ENCODE assay signal across 11 mouse cellular contexts in genomic region chr16:91459841-91460370, GRCm38 (mm10). TPM values are rescaled to one million over a fixed set of nuclear protein-coding genes. Genes with fewer than 3 reads are reported as not detected.
DNase-seq lines count a peak whose midpoint lies in the region; TF ChIP-seq lines count a peak whose summit lies in the region.
"Had no signal": no experiment of that assay in that cellular context is flagged by ENCODE, and none has a peak within 500 bp of the region (broad histone marks: within the 10 kb centered on the region; RNA-seq: fewer than 3 reads in every experiment).

No protein-coding gene starts in this region.

- H3K27me3 ChIP-seq in splenic B cell, adult 2 months (ENCODE audit: control insufficient read depth, insufficient read depth, low read length, poor library complexity, severe bottlenecking): no peaks in the 10 kb centered on the region
- H3K27me3 ChIP-seq in forebrain, embryonic 10.5 days (ENCODE audit: poor library complexity, severe bottlenecking): no peaks in the 10 kb centered on the region
- H3K27me3 ChIP-seq: embryonic facial prominence, embryonic 13.5 days; neural tube, embryonic 13.5 days had no signal

- H3K4me3 ChIP-seq in lung, adult 2 months (replicated peaks; ENCODE audit: extremely low read depth, low read depth, low read length): no peak overlapping the region
- no peak overlapping the region for H3K4me3 ChIP-seq in cortical plate, adult 2 months (ENCODE audit: insufficient read depth, low read length)
- H3K4me3 ChIP-seq in forebrain, embryonic 10.5 days: no peak overlapping the region
- H3K4me3 ChIP-seq: embryonic facial prominence, embryonic 13.5 days; neural tube, embryonic 13.5 days had no signal

- H3K4me1 ChIP-seq in lung, adult 2 months (ENCODE audit: control insufficient read depth, insufficient read depth, low read length): peaks cover 3% of the 10 kb centered on the region
- H3K4me1 ChIP-seq in cortical plate, adult 2 months (ENCODE audit: control insufficient read depth, insufficient read depth, low read length): no peaks in the 10 kb centered on the region
- H3K4me1 ChIP-seq in forebrain, embryonic 10.5 days: peaks cover 22% of the 10 kb centered on the region

- 72% methylated on average over 11 of the region's 11 CpGs for WGBS in lung, adult 2 months
- WGBS in forebrain, embryonic 10.5 days: 70% methylated on average over 11 of the region's 11 CpGs

- no peak for TF ChIP-seq POLR2A in lung, adult 2 months (IDR thresholded peaks at IDR 0.05; ENCODE audit: borderline replicate concordance, extremely low read depth, low read depth, low read length)
- no peak for TF ChIP-seq POLR2A in cortical plate, adult 2 months (IDR thresholded peaks at IDR 0.05; ENCODE audit: extremely low read depth, insufficient read depth, low read length)

- DNase-seq in adrenal gland, postnatal 25 days: peak; percentile 27
- DNase-seq in adrenal gland, adult 2 months: no peak
- no peak for DNase-seq in lung, adult 2 months
- DNase-seq in lung, postnatal 4 days: no peak
- peak; percentile 77 for DNase-seq in splenic B cell, adult 2 months (ENCODE audit: low read depth, low spot score)
- no peak for DNase-seq in forebrain, embryonic 10.5 days (ENCODE audit: extremely low spot score, low spot score)
- no peak for DNase-seq in ovary, postnatal 36 days (ENCODE audit: low spot score)

- TF ChIP-seq CTCF in lung, adult 2 months (IDR thresholded peaks at IDR 0.05; ENCODE audit: insufficient read depth, low read length): peak; percentile 45; the same call in 1 of the 2 replicates
- 0 out of 2 replicates have a peak, but pooled peaks have one; percentile 5 for TF ChIP-seq CTCF in cortical plate, adult 2 months (IDR thresholded peaks at IDR 0.05; ENCODE audit: extremely low read depth, insufficient read depth, low read length)

- H3K27ac ChIP-seq in cortical plate, adult 2 months (ENCODE audit: insufficient read depth, low read length): no peak overlapping the region
- no peak overlapping the region for H3K27ac ChIP-seq in forebrain, embryonic 10.5 days
- H3K27ac ChIP-seq: embryonic facial prominence, embryonic 13.5 days; hindbrain, embryonic 14.5 days; neural tube, embryonic 13.5 days had no signal

- no peaks in the 10 kb centered on the region for H3K9me3 ChIP-seq in forebrain, embryonic 10.5 days
- H3K9me3 ChIP-seq: embryonic facial prominence, embryonic 13.5 days; neural tube, embryonic 13.5 days had no signal

- no peaks in the 10 kb centered on the region for H3K36me3 ChIP-seq in splenic B cell, adult 2 months (ENCODE audit: control insufficient read depth, insufficient read depth, low read length, poor library complexity, severe bottlenecking)
- no peaks in the 10 kb centered on the region for H3K36me3 ChIP-seq in forebrain, embryonic 10.5 days (replicated peaks)
- H3K36me3 ChIP-seq: embryonic facial prominence, embryonic 13.5 days; neural tube, embryonic 13.5 days had no signal

RNA-seq across cellular contexts. Expression of gene Ifnar1, which starts 25.1 kb away (rescaled TPM):
- total RNA-seq in adrenal gland, postnatal 25 days (2021): 57.5 and 70.8 TPM in 2 replicates
- 10 to 100 TPM; 66.1 to 71.3 TPM for total RNA-seq in adrenal gland, adult 2 months (2021)
- 10.9 and 11.3 TPM in 2 replicates for polyA plus RNA-seq in adrenal gland, adult 2 months (2012; rRNA removed)
- 25.0 and 29.7 TPM in 2 replicates for polyA plus RNA-seq in lung, adult 2 months (2012; rRNA removed)
- 35.5 and 36.2 TPM in 2 replicates for polyA plus RNA-seq in cortical plate, adult 2 months (2012; rRNA removed)
- 48.3 and 52.7 TPM in 2 replicates for polyA plus RNA-seq in forebrain, embryonic 10.5 days (2016; fragmentation: Nextera tagmentation; extraction: Ambion mirVana)

RNA-seq across cellular contexts. Expression of gene Il10rb, which starts 53.9 kb away (rescaled TPM):
- 281 and 313 TPM in 2 replicates for total RNA-seq in adrenal gland, postnatal 25 days (2021)
- total RNA-seq in adrenal gland, adult 2 months (2021): 100 to 1,000 TPM; 255 to 258 TPM
- polyA plus RNA-seq in adrenal gland, adult 2 months (2012; rRNA removed): 97.1 and 107 TPM in 2 replicates
- 46.5 and 53.1 TPM in 2 replicates for polyA plus RNA-seq in lung, adult 2 months (2012; rRNA removed)
- 12.6 and 13.5 TPM in 2 replicates for polyA plus RNA-seq in cortical plate, adult 2 months (2012; rRNA removed)
- polyA plus RNA-seq in forebrain, embryonic 10.5 days (2016; fragmentation: Nextera tagmentation; extraction: Ambion mirVana): 4.7 and 5.8 TPM in 2 replicates

Comparison
In these comparisons a context has a peak if more than half of its experiments do, and no peak if none do; other contexts are left out.
1. DNase-seq: peak in adrenal gland, postnatal 25 days (single experiment) and splenic B cell, adult 2 months (single experiment); none in adrenal gland, adult 2 months (single experiment), lung, adult 2 months (single experiment), lung, postnatal 4 days (0 of 2), forebrain, embryonic 10.5 days (single experiment) and ovary, postnatal 36 days (single experiment).